Mouse (Mus musculus): Measurements from ENCODE around the gene Llgl1.

Gene Llgl1

DNA sequence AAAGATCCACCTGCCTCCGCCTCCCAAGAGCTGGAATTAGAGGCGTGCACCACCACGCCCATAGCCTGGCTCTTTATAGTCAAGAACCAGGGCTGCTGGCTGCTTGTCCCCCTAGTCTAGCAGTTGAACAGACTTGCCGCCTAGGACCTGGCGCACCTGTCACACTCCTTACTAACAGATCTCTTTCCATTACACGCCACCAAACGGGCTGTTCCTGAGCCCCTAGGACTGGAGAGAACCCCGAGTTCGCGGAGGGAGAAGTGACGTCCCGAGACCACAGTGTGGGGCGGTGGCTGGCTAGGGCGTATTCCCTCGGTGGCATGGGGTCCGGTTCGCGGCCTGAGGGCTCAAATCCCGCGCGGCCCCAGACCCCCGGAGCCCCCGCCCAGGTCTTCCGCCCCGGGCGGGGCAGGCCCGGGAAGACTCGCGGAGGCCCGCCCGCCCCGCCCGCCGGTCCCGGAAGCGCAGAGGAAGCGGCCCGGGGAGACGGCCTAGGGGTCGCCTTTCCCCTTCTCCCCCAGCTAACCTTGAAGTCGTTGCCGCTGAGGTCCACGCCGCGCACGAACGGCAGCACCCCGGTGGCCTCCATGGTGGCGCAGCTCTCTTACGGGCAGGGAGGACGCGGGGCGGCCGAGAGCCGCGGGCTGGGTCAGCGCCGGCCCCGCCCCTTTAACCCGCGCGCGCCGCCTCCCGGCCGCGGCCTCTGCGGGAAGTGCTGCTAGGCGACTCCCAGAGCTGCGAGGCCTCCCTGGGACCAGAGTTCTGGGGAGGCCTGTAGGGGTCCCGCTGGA is 27.3 kb downstream of the Llgl1 start, which contains the start of gene Flii:
Gene Flii (minus strand): TSS at position 663 of the 791 bp plus-strand sequence.
- DNase-seq (ENCODE audit: low spot score in 2 of 2), result peak; percentile 52 to 81

DNA sequence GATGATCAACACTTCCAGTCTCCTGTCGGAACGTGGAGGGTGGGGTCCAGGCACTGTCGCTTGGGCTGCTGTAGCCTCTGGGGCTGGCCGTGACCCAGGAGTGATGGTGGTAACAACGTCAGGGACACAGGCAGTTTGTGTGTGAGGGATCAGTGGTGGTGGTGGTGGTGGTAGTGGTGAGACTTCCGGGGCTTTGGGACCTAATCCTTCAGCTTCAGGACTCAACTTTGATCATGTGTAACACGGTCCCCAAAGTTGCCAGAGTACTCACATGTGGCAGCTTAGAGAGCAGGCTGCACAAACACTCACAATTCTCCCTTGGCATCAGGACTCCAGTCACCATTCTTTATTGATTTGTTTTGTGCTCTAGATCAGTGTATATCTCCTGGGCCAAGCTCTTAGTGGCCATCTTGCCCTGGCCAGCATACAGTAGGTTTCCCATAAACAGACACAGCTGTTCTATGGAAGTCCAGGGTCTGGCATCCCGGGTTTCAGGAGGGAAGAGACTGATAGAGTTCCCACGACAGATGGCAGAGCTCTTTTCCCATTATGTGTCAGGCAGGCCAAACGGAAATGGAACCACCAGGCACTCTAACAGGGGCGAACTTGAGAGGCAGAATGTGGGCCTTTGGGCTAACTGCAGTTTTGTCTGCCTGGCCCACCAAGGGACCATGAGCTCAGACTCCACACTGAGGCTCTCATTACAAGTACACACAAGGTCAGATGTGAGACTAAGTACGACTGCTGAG is 28.0 kb downstream of the Llgl1 start:
- DNase-seq (ENCODE audit: low spot score in 2 of 2), result no peak

DNA sequence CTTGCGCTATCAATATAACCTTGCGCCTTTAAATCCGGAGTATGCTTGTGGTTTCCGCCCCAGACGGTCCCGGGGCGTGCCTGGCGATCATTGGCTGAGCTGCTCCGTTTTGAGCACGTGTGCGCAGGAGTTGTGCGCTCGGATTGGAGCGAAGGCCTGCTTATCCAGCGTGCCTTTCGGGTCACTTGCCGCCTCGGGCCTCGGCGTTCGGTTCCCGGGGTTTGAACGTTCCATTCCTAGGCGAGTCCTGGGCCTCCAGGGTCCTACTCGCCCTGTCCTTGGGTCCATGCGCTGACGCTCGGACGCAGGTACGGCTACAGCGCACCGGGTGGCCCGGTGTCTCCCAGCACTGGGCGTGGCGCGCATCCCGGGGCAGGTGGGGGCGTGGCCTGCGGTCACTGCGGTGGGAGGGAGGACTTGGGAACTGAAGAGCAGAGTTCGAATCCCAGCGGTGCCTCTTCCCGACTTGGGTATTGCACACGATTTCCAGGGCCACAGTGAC is 28.8 kb downstream of the Llgl1 start, which contains the start of gene Mief2:
Gene Mief2 (plus strand): TSS at position 139 of the 502 bp plus-strand sequence.
- DNase-seq (ENCODE audit: low spot score in 2 of 2), result peak; percentile 74 to 90

DNA sequence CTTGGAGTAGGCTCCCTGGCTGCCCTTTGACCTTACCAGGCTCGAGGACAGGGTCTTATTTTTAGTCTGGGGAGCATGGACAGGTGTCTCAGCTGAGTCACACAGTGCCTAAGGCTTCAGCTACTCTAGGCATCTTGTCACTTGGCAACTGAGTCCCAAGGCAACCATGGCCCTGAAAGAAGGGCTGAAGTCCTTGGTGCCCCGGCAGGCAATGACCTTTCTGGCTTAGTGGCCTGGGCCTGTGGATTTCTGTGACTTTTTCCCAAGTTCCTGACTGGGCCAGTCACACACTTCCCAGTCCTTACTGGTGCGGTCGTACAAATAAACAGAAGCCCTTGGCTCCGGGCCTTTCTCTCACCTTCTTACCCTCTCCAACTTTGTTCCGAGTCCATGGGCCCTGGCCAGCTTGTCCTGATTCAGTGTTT is 29.7 kb downstream of the Llgl1 start:
- DNase-seq (ENCODE audit: low spot score in 2 of 2), result no peak

DNA sequence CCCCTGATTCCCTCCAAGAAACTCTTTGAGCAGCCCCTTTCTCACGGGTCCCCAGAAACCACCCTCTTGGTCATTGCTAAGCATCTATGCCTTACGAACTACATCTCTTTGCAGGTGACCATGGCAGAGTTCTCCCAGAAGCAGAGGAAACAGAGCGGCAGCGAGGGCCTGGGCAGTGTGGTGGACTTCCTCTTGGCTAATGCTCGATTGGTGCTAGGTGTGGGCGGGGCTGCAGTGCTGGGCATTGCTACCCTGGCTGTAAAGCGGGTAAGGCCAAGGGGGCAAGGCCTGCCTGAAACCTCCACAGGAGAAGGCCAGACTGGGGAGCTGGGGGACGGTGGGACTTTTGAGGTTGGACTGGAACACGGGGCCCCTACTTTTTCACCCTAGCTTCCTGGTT is 30.6 kb downstream of the Llgl1 start:
- DNase-seq (ENCODE audit: low spot score in 2 of 2), result no peak

DNA sequence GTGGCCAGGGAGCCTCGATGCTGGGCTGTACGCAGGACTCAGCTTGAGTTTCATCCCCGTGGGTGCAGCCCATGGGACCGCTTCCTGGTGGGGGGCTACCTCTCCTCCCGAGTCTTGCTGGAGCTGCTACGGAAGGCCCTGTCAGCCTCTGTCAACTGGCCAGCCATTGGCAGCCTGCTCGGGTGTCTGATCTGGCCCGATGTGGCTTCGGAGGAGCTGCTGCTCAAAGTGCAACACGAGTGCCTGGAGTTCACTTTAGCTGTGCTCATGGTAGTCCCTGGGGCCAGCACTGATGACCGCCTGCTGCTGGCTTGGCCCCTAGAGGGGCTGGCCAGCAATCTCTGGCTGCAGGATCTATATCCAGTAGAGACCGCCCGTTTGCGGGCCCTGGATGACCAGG is 31.7 kb downstream of the Llgl1 start:
- DNase-seq (ENCODE audit: low spot score in 2 of 2), result no peak

DNA sequence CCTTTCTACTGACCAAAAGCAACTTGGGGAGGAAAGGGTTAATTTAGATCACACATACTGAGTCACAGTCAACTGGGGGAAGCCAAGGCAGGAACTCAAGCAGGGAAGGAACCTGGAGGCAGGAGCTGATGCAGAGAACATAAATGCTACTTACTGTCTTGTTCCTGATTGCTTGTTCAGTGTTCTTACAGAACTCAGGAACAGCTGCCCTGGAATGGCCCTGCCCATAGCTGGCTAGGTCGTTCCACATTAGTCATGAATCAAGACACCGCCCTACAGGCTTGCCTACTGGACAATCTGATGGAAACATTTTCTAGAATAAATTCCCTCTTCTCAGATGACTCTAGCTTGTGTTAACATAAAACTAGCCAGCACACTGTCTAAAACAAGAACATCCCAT is 34.7 kb downstream of the Llgl1 start:
- DNase-seq (ENCODE audit: low spot score in 2 of 2), result no peak

DNA sequence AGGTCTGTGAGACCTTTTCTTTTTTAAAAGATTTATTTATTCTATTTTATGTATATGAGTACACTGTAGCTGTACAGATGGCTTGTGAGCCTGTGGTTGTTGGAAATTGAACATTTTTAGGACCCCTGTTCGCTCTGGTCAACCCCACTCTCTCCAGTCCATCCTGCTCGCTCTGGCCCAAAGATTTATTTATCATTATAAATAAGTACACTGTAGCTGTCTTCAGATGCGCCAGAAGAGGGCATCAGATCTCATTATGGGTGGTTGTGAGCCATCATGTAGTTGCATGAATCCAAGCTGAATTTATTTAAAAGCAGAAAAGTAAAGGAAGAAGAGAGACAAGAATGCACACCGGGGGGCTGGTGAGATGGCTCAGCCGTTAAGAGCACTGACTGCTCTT is 35.7 kb downstream of the Llgl1 start:
- DNase-seq (ENCODE audit: low spot score in 2 of 2), result no peak

DNA sequence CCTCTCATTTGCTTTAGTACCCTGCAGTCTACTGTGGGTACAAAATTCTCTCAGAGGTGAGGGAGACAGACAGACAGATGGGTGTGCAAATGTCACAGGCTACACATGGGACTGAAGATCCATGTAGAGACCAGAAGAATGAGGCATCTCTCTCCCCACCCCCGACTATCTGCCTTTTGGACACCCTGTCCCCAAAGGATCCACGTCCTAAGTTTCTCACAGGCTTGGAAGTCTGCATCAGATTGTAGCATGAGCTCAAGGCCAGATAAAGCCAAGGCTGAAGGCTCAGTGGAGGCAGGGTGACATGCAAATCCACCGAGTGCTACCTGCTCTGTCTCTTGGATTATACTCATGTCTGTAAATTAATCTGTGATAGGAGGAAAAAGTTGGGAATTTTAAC is 37.0 kb downstream of the Llgl1 start:
- DNase-seq (ENCODE audit: low spot score in 2 of 2), result no peak

DNA sequence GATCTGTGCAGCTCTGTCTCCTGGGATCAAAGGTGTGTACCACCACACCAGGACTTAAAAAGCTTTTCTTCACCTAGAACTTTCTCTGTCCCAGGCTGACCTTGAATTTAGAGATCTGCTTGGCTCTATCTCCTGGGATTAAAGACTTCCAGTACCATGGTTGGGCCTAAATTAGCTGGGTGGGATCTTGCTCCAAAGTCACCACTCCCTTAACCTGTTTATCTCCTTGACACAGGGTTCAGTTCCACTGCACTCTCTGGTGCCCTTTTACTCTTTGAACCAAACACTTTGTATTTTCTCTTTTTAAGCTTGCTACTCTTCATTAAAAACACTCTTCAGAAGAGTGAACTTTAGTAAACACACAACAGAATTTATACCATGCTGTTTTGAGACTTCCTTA is 37.9 kb downstream of the Llgl1 start:
- DNase-seq (ENCODE audit: low spot score in 2 of 2), result no peak

DNA sequence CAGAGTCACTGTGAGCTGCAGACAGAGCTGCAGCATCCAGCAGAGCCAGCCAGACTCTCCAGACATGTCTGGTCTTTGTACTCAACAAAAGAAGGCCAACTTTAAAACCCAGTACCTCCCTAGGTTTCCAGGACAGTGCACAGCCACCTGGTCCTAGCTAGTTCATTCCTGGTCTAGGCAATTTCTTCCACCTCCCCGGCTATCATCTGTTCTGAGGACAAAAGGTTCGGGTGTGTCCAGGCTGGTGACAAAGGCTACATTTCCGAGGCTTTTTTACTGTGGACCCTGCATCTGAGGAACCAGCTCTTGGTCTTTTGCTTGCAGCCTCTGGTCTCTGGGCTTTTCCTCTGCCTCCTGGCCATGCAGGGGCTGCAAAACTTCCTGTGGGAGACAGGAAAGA is 40.8 kb downstream of the Llgl1 start:
- DNase-seq (ENCODE audit: low spot score in 2 of 2), result no peak

DNA sequence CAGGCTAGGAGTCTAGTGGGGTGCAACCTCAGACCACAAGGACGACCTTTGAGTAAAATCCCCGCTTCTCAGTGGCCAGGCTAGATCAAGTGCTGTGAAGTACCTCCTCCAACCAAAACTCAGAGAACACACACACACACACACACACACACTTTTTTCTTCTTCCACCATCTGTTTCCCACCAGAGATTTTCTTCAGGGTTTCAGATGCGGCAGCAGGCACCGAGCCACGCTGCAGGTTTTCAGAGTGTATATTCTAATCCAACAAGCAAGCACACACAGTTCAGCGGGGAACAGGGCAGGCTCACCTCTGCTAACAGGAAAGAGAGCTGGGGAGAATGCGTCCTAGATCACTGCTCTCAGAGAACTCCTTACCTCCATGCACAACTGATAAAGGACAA is 56.0 kb downstream of the Llgl1 start:
- no peak for DNase-seq (ENCODE audit: low spot score in 2 of 2)

DNA sequence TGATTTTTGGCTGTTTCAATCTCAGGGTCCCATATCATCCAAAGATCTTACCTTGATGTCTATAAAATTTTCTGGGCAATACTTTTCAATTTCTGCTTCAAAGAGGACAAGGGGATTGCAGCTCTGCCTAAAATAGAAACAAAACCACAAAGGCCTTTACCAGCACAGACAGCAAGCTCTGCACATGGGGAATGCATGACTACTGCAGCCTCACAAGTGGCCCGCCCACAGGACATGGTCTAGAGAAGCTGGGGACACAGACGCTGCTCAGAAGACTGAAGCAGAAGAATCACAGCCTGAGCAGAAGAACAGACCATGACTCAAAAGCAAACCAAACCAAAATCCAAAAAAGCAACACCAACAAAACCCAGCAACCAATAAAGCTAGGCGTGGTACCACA is 62.2 kb downstream of the Llgl1 start:
- DNase-seq (ENCODE audit: low spot score in 2 of 2), result no peak
